Mouse (Mus musculus) spleen, adult 2 months (tissue): ENCODE results near the gene Samd3. TPM values are rescaled to one million over a fixed set of nuclear protein-coding genes. Genes with fewer than 3 reads are reported as not detected.

Experiments used
- DNase-seq, 2 experiments: peaks; one replicate each; pipeline versions ENCODE4 v3.0.0 to v3.0.0-alpha.2; 2012 to 2021; ENCODE audit warnings: low spot score in 2 of 2, low read depth in 1 of 2
- H3K27ac ChIP-seq: fragments of 200-500 bp; 2 replicates; pipeline ENCODE4 v1.5.1; 2012; ENCODE audit warnings: low read length, inconsistent platforms; ENCODE audit not compliant: insufficient read depth
- H3K27me3 ChIP-seq: fragments of 200-500 bp; 2 replicates; pipeline ENCODE4 v1.6.1; 2012; ENCODE audit warnings: mild to moderate bottlenecking, moderate library complexity, low read length, inconsistent platforms; ENCODE audit not compliant: control insufficient read depth, insufficient read depth
- H3K36me3 ChIP-seq: fragments of 200-500 bp; 2 replicates; pipeline ENCODE4 v1.6.1; 2012; ENCODE audit warnings: mild to moderate bottlenecking, low read length, inconsistent platforms; ENCODE audit not compliant: control insufficient read depth, insufficient read depth
- H3K4me1 ChIP-seq: fragments of 200-500 bp; 2 replicates; pipeline ENCODE4 v1.6.1; 2011; ENCODE audit warnings: inconsistent platforms; ENCODE audit not compliant: control insufficient read depth, insufficient read depth, insufficient read length
- H3K4me3 ChIP-seq: fragments of 200-500 bp; 2 replicates; pipeline ENCODE4 v1.5.1; 2011; ENCODE audit warnings: mild to moderate bottlenecking, inconsistent platforms; ENCODE audit not compliant: insufficient read depth, insufficient read length; ENCODE audit errors: extremely low read depth
- CTCF ChIP-seq: fragments of 200-500 bp; IDR thresholded peaks from 2 replicates; pipeline ENCODE4 v1.5.1; 2011; ENCODE audit warnings: mild to moderate bottlenecking, inconsistent platforms; ENCODE audit not compliant: insufficient read depth, insufficient read length, insufficient replicate concordance; ENCODE audit errors: extremely low read depth
- POLR2A ChIP-seq: fragments of 200-500 bp; IDR thresholded peaks from 2 replicates; pipeline ENCODE4 v1.6.1; 2011; ENCODE audit warnings: low read depth, low read length, inconsistent platforms
- WGBS: fragments of 180-500 bp; shearing (Covaris S2); methylation state at CpG from one replicate; pipeline ENCODE4 v1.1.7; 2018; 5-methylcytosine and 5-hydroxymethylcytosine counted together
- polyA plus RNA-seq: library from polyadenylated mRNA; depleted of rRNA; stranded (reverse); fragments of >200 nt; gene quantifications from 2 replicates; pipeline ENCODE4 v1.2.3, GENCODE M21; 2012; rRNA removed

Gene Samd3
- polyA plus RNA-seq, 1 experiment = 1.4 TPM

DNA sequence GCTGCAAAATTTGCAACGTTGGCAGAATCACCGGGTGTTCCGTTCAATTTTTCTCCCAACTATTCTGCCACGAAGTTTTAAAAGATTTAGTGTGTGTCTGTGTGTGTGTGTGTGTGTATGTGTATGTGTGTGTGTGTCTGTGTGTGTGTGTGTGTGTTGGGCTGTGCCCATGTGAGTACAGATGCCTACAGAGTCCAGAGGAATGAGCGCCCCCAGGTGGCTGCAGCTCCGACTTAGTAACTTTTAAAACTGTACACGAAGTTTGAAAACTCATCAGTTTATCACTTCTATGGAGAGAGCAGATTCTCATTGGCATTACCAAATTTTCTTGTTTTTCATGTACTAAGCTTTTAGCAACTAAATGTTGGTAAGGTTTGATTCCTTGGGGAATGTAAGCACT is 68.1 kb downstream of the Samd3 start:
- peaks cover 17% of the 10 kb centered on the region for H3K36me3 ChIP-seq
- DNase-seq = no peak
- no peak overlapping the region for H3K4me3 ChIP-seq
- H3K27me3 ChIP-seq = no peaks in the 10 kb centered on the region
- H3K4me1 ChIP-seq = no peaks in the 10 kb centered on the region
- WGBS = 93% methylated on average over 7 of the region's 7 CpGs
- TF ChIP-seq CTCF = no peak
- no peak overlapping the region for H3K27ac ChIP-seq

DNA sequence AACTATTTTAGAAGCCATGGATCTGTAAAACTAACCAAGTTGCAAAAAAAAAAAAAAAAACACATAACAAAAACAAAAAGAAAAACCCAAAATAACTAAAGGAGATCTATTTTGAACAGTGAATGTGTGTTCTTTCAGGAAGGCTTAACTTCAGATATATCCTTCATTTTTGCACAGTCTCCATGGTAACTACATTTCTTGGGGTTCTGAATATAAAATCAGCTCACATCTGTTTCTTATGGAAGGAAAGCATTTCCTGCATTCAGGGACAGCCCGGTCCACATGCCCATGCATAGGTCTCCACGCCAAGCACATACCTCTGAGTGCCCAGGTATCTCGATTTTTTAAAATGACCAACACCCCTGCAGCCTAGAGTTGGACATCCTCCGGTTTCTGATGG is 72.8 kb downstream of the Samd3 start:
- TF ChIP-seq CTCF = no peak
- no peak for TF ChIP-seq POLR2A
- Histone ChIP-seq H3K27ac (no peak overlapping the region), H3K4me3 (no peak overlapping the region), H3K36me3 (peaks cover 17% of the 10 kb centered on the region), H3K27me3 (no peaks in the 10 kb centered on the region), H3K4me1 (no peaks in the 10 kb centered on the region)
- 91% methylated on average over 4 of the region's 4 CpGs for WGBS
- no peak for DNase-seq

GRCm38 (mm10) chr10:26303485-26303884 is 74.0 kb downstream of the Samd3 start:
- no peak for TF ChIP-seq POLR2A
- TF ChIP-seq CTCF = no peak
- peaks cover 17% of the 10 kb centered on the region for H3K36me3 ChIP-seq
- H3K4me3 ChIP-seq = no peak overlapping the region

DNA sequence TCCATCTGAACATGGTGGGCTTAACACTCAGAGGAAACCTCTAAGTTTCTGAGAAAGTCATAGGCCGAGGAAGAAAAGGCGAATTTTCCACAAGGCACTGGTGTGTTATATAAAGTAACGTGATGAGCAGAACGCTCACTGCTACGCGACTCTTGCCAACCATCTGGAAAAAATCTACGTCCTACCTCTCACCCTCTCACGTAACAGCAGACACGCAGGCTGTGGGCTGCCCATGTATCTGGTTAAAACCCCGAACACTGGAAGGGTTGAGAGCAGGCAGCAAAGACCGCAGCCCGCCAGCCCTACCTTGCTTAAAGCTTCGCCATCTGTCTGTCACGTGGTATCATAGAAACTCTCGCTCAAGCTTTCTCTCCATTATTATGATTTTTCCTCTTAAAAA is 84.8 kb downstream of the Samd3 start:
- Histone ChIP-seq H3K36me3 (peaks cover 21% of the 10 kb centered on the region), H3K27me3 (no peaks in the 10 kb centered on the region), H3K27ac (no peak overlapping the region), H3K4me3 (no peak overlapping the region), H3K4me1 (no peaks in the 10 kb centered on the region)
- no peak for DNase-seq
- WGBS = 93% methylated on average over 15 of the region's 15 CpGs
- no peak for TF ChIP-seq CTCF
- TF ChIP-seq POLR2A = no peak

More at GRCm38 (mm10) chr10:26303485-26303884, 74.0 kb downstream of the Samd3 start:
- no peak for DNase-seq
- H3K4me1 ChIP-seq = no peaks in the 10 kb centered on the region
- 94% methylated on average over 6 of the region's 6 CpGs for whole genome bisulfite sequencing
- H3K27me3 ChIP-seq = no peaks in the 10 kb centered on the region
- no peak overlapping the region for H3K27ac ChIP-seq

DNA sequence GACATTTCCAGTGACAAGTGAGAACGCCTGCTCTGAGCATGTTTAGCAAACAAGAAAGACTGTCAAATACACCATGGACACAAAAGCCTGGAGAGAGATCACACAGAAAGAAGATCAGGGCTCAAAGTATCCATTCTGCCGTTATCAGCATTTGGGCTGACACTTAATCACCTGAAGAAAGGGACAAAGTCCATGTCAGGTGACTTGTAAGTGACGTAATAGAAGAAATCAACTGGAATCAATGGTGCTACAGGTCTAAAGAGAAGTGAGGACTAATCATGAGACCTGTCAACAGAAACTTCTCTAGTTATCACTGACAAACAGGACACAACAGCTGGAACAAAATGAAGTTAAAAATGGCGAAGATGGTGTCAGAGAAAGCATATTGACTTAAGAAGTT is 91.2 kb downstream of the Samd3 start:
- TF ChIP-seq CTCF = no peak
- TF ChIP-seq POLR2A = no peak
- DNase-seq = no peak
- H3K4me3 ChIP-seq = no peak overlapping the region
- no peaks in the 10 kb centered on the region for H3K27me3 ChIP-seq
- peaks cover 4% of the 10 kb centered on the region; the same call in 1 of the 2 replicates for H3K36me3 ChIP-seq
- no peak overlapping the region for H3K27ac ChIP-seq
- 93% methylated on average over 4 of the region's 4 CpGs for WGBS
- peaks cover 6% of the 10 kb centered on the region; the same call in 1 of the 2 replicates for H3K4me1 ChIP-seq

Other genes with a start within 250 kb of the Samd3 start
- not detected in 2 replicates for gene Gm9767, start 151.5 kb upstream of the Samd3 start, polyA plus RNA-seq
- gene Tmem200a, start 150.7 kb upstream of the Samd3 start, polyA plus RNA-seq = 0.79 and 1.0 TPM in 2 replicates
- gene L3mbtl3, start 146.3 kb downstream of the Samd3 start, polyA plus RNA-seq = 5.4 and 7.1 TPM in 2 replicates